Mouse (Mus musculus): Measurements from ENCODE around the gene Txnrd3. TPM values are rescaled to one million over a fixed set of nuclear protein-coding genes. Genes with fewer than 3 reads are reported as not detected.

Txnrd3 gene
- polyA plus RNA-seq, 1 experiment from 2014 or later = 8.0 TPM

- no peak for ATAC-seq (ENCODE audit: insufficient read depth, low FRiP score)
- Histone ChIP-seq H3K9me3 (replicated peaks; ENCODE audit: control insufficient read depth, low read length) (no peaks in the 10 kb centered on the region), H3K36me3 (ENCODE audit: control insufficient read depth, insufficient read depth, low read length) (no peaks in the 10 kb centered on the region), H3K4me1 (ENCODE audit: control insufficient read depth, insufficient read depth, low read length) (no peaks in the 10 kb centered on the region), H3K4me2 (ENCODE audit: low read depth, low read length) (no peak overlapping the region), H3K4me3 (replicated peaks; ENCODE audit: low read length) (no peak overlapping the region), H3K27me3 (ENCODE audit: control insufficient read depth, insufficient read depth, low read length) (no peaks in the 10 kb centered on the region), H3K9ac (ENCODE audit: low read length) (no peak overlapping the region), H3K27ac (ENCODE audit: low read length) (no peak overlapping the region)
- WGBS = 58% methylated on average over 8 of the region's 8 CpGs
These were observed 21.4 kb downstream of the Txnrd3 start for GRCm38 (mm10) chr6:89665155-89665554.

DNA sequence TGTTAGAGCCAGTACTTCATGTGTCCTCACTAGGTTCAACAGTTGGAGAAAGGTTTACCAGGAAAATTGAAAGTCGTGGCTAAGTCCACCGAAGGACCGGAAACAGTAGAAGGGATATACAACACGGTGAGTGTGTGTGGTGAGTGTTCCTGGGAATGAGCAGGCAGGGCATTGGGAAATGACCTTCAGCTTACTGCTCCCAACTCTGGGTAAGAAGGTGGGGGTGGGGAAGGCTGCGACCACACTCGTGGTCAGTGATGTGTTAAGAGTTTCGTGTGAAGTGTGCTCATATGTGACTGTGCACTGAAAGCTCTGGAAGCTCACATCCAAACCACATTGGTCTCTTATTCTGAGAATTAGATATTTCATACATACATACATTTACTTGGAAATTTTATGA, 21.9 kb downstream of the Txnrd3 start:
- H3K27ac ChIP-seq (ENCODE audit: low read length) = no peak overlapping the region
- no peaks in the 10 kb centered on the region for H3K9me3 ChIP-seq (replicated peaks; ENCODE audit: control insufficient read depth, low read length)
- no peak overlapping the region for H3K4me3 ChIP-seq (replicated peaks; ENCODE audit: low read length)
- WGBS = 85% methylated on average over 7 of the region's 7 CpGs
- no peaks in the 10 kb centered on the region for H3K4me1 ChIP-seq (ENCODE audit: control insufficient read depth, insufficient read depth, low read length)
- H3K27me3 ChIP-seq (ENCODE audit: control insufficient read depth, insufficient read depth, low read length) = no peaks in the 10 kb centered on the region
- ATAC-seq (ENCODE audit: insufficient read depth, low FRiP score) = no peak
- H3K9ac ChIP-seq (ENCODE audit: low read length) = no peak overlapping the region
- H3K36me3 ChIP-seq (ENCODE audit: control insufficient read depth, insufficient read depth, low read length) = no peaks in the 10 kb centered on the region
- H3K4me2 ChIP-seq (ENCODE audit: low read depth, low read length) = no peak overlapping the region

DNA sequence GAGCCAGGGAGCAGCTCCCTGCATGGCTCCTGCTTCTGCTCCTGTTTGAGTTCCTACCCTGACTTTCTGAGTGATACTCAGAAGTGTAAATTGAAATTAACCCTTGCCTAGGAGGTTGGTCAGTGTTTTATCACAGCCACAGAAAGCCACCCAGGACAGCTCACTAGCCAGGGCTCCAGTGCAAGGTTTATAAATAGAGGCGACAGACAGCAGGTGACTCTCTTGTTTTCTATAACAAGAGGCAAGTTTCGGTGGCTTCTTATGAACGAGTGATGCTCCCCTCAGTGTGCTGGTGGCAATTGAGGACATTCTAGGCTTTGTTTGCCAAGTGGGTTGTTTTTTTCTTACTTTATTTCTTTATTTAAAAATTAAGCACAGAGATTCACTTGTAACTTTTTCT, 23.2 kb downstream of the Txnrd3 start:
- Histone ChIP-seq H3K27me3 (ENCODE audit: control insufficient read depth, insufficient read depth, low read length) (no peaks in the 10 kb centered on the region), H3K4me3 (replicated peaks; ENCODE audit: low read length) (no peak overlapping the region), H3K4me2 (ENCODE audit: low read depth, low read length) (no peak overlapping the region), H3K27ac (ENCODE audit: low read length) (no peak overlapping the region), H3K9me3 (replicated peaks; ENCODE audit: control insufficient read depth, low read length) (no peaks in the 10 kb centered on the region), H3K4me1 (ENCODE audit: control insufficient read depth, insufficient read depth, low read length) (no peaks in the 10 kb centered on the region), H3K36me3 (ENCODE audit: control insufficient read depth, insufficient read depth, low read length) (no peaks in the 10 kb centered on the region), H3K9ac (ENCODE audit: low read length) (no peak overlapping the region)
- 82% methylated on average over 3 of the region's 3 CpGs for WGBS
- no peak for ATAC-seq (ENCODE audit: insufficient read depth, low FRiP score)

- Histone ChIP-seq H3K4me2 (ENCODE audit: low read depth, low read length) (no peak overlapping the region), H3K36me3 (ENCODE audit: control insufficient read depth, insufficient read depth, low read length) (no peaks in the 10 kb centered on the region), H3K9me3 (replicated peaks; ENCODE audit: control insufficient read depth, low read length) (no peaks in the 10 kb centered on the region), H3K4me1 (ENCODE audit: control insufficient read depth, insufficient read depth, low read length) (no peaks in the 10 kb centered on the region), H3K27me3 (ENCODE audit: control insufficient read depth, insufficient read depth, low read length) (no peaks in the 10 kb centered on the region), H3K9ac (ENCODE audit: low read length) (no peak overlapping the region), H3K27ac (ENCODE audit: low read length) (no peak overlapping the region), H3K4me3 (replicated peaks; ENCODE audit: low read length) (no peak overlapping the region)
- WGBS = 84% methylated on average over 6 of the region's 6 CpGs
- ATAC-seq (ENCODE audit: insufficient read depth, low FRiP score) = no peak
These were observed 25.8 kb downstream of the Txnrd3 start for GRCm38 (mm10) chr6:89669556-89669955.

- 74% methylated on average over 6 of the region's 6 CpGs for WGBS
These were observed 27.6 kb downstream of the Txnrd3 start for GRCm38 (mm10) chr6:89671431-89671830.

DNA sequence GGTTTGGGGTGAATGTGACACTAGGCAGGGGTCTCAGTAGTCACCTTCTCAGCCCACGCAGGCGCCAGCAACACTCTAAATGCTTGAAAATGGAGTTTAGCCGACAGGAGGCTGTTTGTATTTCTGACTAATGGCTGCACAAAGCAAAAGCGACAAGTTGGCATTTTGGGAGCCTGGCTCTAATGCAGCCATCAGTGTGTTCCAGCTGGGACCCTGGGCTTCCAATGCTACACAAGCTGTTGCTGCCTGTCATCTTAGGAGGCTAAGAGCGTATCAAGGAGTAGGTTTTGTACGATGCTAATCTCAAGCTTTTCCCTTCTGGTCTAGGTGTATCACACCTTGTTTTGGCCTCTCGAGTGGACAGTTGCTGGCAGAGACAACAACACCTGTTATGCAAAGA, 28.9 kb downstream of the Txnrd3 start:
- WGBS = 81% methylated on average over 7 of the region's 7 CpGs
- no peaks in the 10 kb centered on the region for H3K27me3 ChIP-seq (ENCODE audit: control insufficient read depth, insufficient read depth, low read length)
- H3K9me3 ChIP-seq (replicated peaks; ENCODE audit: control insufficient read depth, low read length) = no peaks in the 10 kb centered on the region
- no peaks in the 10 kb centered on the region for H3K36me3 ChIP-seq (ENCODE audit: control insufficient read depth, insufficient read depth, low read length)
- no peak overlapping the region for H3K4me2 ChIP-seq (ENCODE audit: low read depth, low read length)
- no peak for ATAC-seq (ENCODE audit: insufficient read depth, low FRiP score)
- H3K4me1 ChIP-seq (ENCODE audit: control insufficient read depth, insufficient read depth, low read length) = no peaks in the 10 kb centered on the region
- H3K27ac ChIP-seq (ENCODE audit: low read length) = no peak overlapping the region
- H3K4me3 ChIP-seq (replicated peaks; ENCODE audit: low read length) = no peak overlapping the region
- H3K9ac ChIP-seq (ENCODE audit: low read length) = no peak overlapping the region

More at GRCm38 (mm10) chr6:89671431-89671830, 27.6 kb downstream of the Txnrd3 start:
- no peaks in the 10 kb centered on the region for H3K27me3 ChIP-seq (ENCODE audit: control insufficient read depth, insufficient read depth, low read length)
- no peaks in the 10 kb centered on the region for H3K4me1 ChIP-seq (ENCODE audit: control insufficient read depth, insufficient read depth, low read length)
- no peak overlapping the region for H3K9ac ChIP-seq (ENCODE audit: low read length)
- no peak overlapping the region for H3K27ac ChIP-seq (ENCODE audit: low read length)
- no peak overlapping the region for H3K4me2 ChIP-seq (ENCODE audit: low read depth, low read length)
- ATAC-seq (ENCODE audit: insufficient read depth, low FRiP score) = no peak
- H3K36me3 ChIP-seq (ENCODE audit: control insufficient read depth, insufficient read depth, low read length) = no peaks in the 10 kb centered on the region
- no peak overlapping the region for H3K4me3 ChIP-seq (replicated peaks; ENCODE audit: low read length)
- no peaks in the 10 kb centered on the region for H3K9me3 ChIP-seq (replicated peaks; ENCODE audit: control insufficient read depth, low read length)

DNA sequence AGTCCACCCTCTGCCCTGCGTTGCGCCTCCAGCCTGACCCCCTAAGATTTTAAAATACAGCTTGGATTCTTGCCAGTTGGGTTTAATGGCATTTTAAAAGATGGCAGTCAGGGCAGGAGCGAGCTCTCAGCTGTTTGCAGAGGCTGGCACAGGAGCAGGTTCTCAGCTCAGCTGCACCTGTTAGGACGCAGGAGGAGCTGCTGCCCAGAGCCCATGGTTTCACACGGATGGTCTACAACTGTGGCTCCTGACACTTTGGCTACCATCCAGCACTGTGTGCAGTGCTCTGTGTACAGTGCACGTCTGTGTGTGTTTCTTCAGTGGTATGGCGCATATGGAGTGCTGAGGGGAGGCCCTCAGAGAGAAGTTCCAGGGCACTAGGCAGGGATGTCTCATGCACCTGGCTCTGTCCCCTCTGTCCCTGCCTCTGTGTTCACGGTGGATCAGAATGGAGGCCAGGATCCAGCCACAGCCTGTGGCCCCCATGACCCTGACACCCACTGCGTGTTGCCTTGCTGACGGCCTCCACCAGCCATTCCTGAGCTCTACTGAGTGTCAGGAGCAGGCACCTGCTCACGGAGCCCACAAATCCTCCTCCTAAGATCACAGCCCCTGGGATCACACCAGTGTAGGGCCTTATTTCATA, 29.5 kb downstream of the Txnrd3 start:
- peak; percentile 13; the same call in 1 of the 2 replicates for ATAC-seq (ENCODE audit: insufficient read depth, low FRiP score)
- no peak overlapping the region for H3K4me3 ChIP-seq (replicated peaks; ENCODE audit: low read length)
- H3K4me2 ChIP-seq (ENCODE audit: low read depth, low read length) = no peak overlapping the region
- no peaks in the 10 kb centered on the region for H3K4me1 ChIP-seq (ENCODE audit: control insufficient read depth, insufficient read depth, low read length)
- H3K9ac ChIP-seq (ENCODE audit: low read length) = no peak overlapping the region
- H3K36me3 ChIP-seq (ENCODE audit: control insufficient read depth, insufficient read depth, low read length) = no peaks in the 10 kb centered on the region
- no peaks in the 10 kb centered on the region for H3K27me3 ChIP-seq (ENCODE audit: control insufficient read depth, insufficient read depth, low read length)
- H3K27ac ChIP-seq (ENCODE audit: low read length) = no peak overlapping the region
- WGBS = 77% methylated on average over 11 of the region's 11 CpGs
- no peaks in the 10 kb centered on the region for H3K9me3 ChIP-seq (replicated peaks; ENCODE audit: control insufficient read depth, low read length)

GRCm38 (mm10) chr6:89678522-89678921, 34.7 kb downstream of the Txnrd3 start:
- no peak overlapping the region for H3K4me2 ChIP-seq (ENCODE audit: low read depth, low read length)
- no peaks in the 10 kb centered on the region for H3K27me3 ChIP-seq (ENCODE audit: control insufficient read depth, insufficient read depth, low read length)
- H3K36me3 ChIP-seq (ENCODE audit: control insufficient read depth, insufficient read depth, low read length) = no peaks in the 10 kb centered on the region
- ATAC-seq (ENCODE audit: insufficient read depth, low FRiP score) = no peak
- H3K27ac ChIP-seq (ENCODE audit: low read length) = no peak overlapping the region
- no peak overlapping the region for H3K9ac ChIP-seq (ENCODE audit: low read length)
- no peaks in the 10 kb centered on the region for H3K4me1 ChIP-seq (ENCODE audit: control insufficient read depth, insufficient read depth, low read length)
- 76% methylated on average over 4 of the region's 4 CpGs for WGBS
- H3K4me3 ChIP-seq (replicated peaks; ENCODE audit: low read length) = no peak overlapping the region
- H3K9me3 ChIP-seq (replicated peaks; ENCODE audit: control insufficient read depth, low read length) = no peaks in the 10 kb centered on the region

- no peaks in the 10 kb centered on the region for H3K4me1 ChIP-seq (ENCODE audit: control insufficient read depth, insufficient read depth, low read length)
- H3K27ac ChIP-seq (ENCODE audit: low read length) = no peak overlapping the region
- H3K27me3 ChIP-seq (ENCODE audit: control insufficient read depth, insufficient read depth, low read length) = no peaks in the 10 kb centered on the region
- H3K9ac ChIP-seq (ENCODE audit: low read length) = no peak overlapping the region
- 19% methylated on average over 10 of the region's 10 CpGs for WGBS
- H3K9me3 ChIP-seq (replicated peaks; ENCODE audit: control insufficient read depth, low read length) = no peaks in the 10 kb centered on the region
- H3K36me3 ChIP-seq (ENCODE audit: control insufficient read depth, insufficient read depth, low read length) = no peaks in the 10 kb centered on the region
- ATAC-seq (ENCODE audit: insufficient read depth, low FRiP score) = peak; percentile 33; the same call in 1 of the 2 replicates
- no peak overlapping the region for H3K4me2 ChIP-seq (ENCODE audit: low read depth, low read length)
- H3K4me3 ChIP-seq (replicated peaks; ENCODE audit: low read length) = no peak overlapping the region
These were observed 35.6 kb downstream of the Txnrd3 start for GRCm38 (mm10) chr6:89679291-89679835.

All from stomach, embryonic 16.5 days (tissue).